Mouse (Mus musculus) small intestine, adult 2 months (tissue): ENCODE results near the gene Tmem30c. TPM values are rescaled to one million over a fixed set of nuclear protein-coding genes. Genes with fewer than 3 reads are reported as not detected.

Experiments
- H3K27ac ChIP-seq: fragments of 200-500 bp; 2 replicates; pipeline ENCODE4 v1.5.1; 2012; ENCODE audit warnings: low read depth, low read length, control low read depth, inconsistent platforms; ENCODE audit not compliant: insufficient read depth
- H3K27me3 ChIP-seq: fragments of 200-500 bp; 2 replicates; pipeline ENCODE4 v1.6.1; 2012; ENCODE audit warnings: mild to moderate bottlenecking, moderate library complexity, low read length, inconsistent platforms; ENCODE audit not compliant: control insufficient read depth, insufficient read depth
- H3K36me3 ChIP-seq: fragments of 200-500 bp; 2 replicates; pipeline ENCODE4 v1.6.1; 2012; ENCODE audit warnings: mild to moderate bottlenecking, low read length, control low read depth, inconsistent platforms; ENCODE audit not compliant: control insufficient read depth, insufficient read depth
- H3K4me1 ChIP-seq: fragments of 200-500 bp; 2 replicates; pipeline ENCODE4 v1.6.1; 2012; ENCODE audit warnings: low read length, inconsistent platforms, mixed read lengths; ENCODE audit not compliant: control insufficient read depth, insufficient read depth, insufficient read length
- H3K4me3 ChIP-seq: fragments of 200-500 bp; 2 replicates; pipeline ENCODE4 v1.5.1; 2012; ENCODE audit warnings: low read depth, mild to moderate bottlenecking, control low read depth, inconsistent platforms, low read length, moderate library complexity
- CTCF ChIP-seq: fragments of 200-500 bp; IDR thresholded peaks from 2 replicates; pipeline ENCODE4 v1.5.1; 2012; ENCODE audit warnings: low read depth, mild to moderate bottlenecking, control low read depth, inconsistent platforms, low read length, moderate library complexity, mixed read lengths; ENCODE audit not compliant: insufficient replicate concordance, insufficient read length; ENCODE audit errors: extremely low read depth
- POLR2A ChIP-seq: fragments of 200-500 bp; IDR thresholded peaks from 2 replicates; pipeline ENCODE4 v1.6.1; 2012; ENCODE audit warnings: low read depth, mild to moderate bottlenecking, control low read depth, inconsistent platforms, low read length, moderate library complexity
- WGBS: fragments of 180-500 bp; shearing (Covaris S2); methylation state at CpG from one replicate; pipeline ENCODE4 v1.1.7; 2018; 5-methylcytosine and 5-hydroxymethylcytosine counted together
- polyA plus RNA-seq: library from polyadenylated mRNA; depleted of rRNA; stranded (reverse); fragments of >200 nt; gene quantifications from 2 replicates; pipeline ENCODE4 v1.2.3, GENCODE M21; 2012

Tmem30c gene
- polyA plus RNA-seq, 1 experiment: not detected

- no peak for TF ChIP-seq POLR2A
- no peak for TF ChIP-seq CTCF
Measured at GRCm38 (mm10) chr16:57326996-57327395, 34.3 kb upstream of the Tmem30c start.

GRCm38 (mm10) chr16:57319284-57320124, 26.8 kb upstream of the Tmem30c start:
- WGBS: 88% methylated on average over 7 of the region's 7 CpGs
- TF ChIP-seq CTCF: no peak
- TF ChIP-seq POLR2A: no peak
- H3K27me3 ChIP-seq: no peaks in the 10 kb centered on the region
- no peak overlapping the region for H3K4me3 ChIP-seq
- H3K27ac ChIP-seq: no peak overlapping the region
- H3K36me3 ChIP-seq: no peaks in the 10 kb centered on the region
- no peaks in the 10 kb centered on the region for H3K4me1 ChIP-seq

More at GRCm38 (mm10) chr16:57326996-57327395, 34.3 kb upstream of the Tmem30c start:
- Histone ChIP-seq H3K4me3 (no peak overlapping the region), H3K27ac (no peak overlapping the region), H3K36me3 (no peaks in the 10 kb centered on the region), H3K4me1 (no peaks in the 10 kb centered on the region), H3K27me3 (no peaks in the 10 kb centered on the region)
- whole genome bisulfite sequencing: 73% methylated on average over 7 of the region's 7 CpGs

- no peak overlapping the region for H3K4me3 ChIP-seq
- TF ChIP-seq CTCF: no peak
- TF ChIP-seq POLR2A: no peak
- H3K36me3 ChIP-seq: no peaks in the 10 kb centered on the region
- WGBS: 81% methylated on average over 8 of the region's 8 CpGs
- H3K4me1 ChIP-seq: no peaks in the 10 kb centered on the region
- H3K27me3 ChIP-seq: no peaks in the 10 kb centered on the region
- H3K27ac ChIP-seq: 0 out of 2 replicates have a peak overlapping the region, but pooled peaks have one; percentile 5
Measured at GRCm38 (mm10) chr16:57318637-57319125, 26.0 kb upstream of the Tmem30c start.

GRCm38 (mm10) chr16:57317882-57318636, 25.4 kb upstream of the Tmem30c start:
- TF ChIP-seq POLR2A (no peak), CTCF (no peak)
- Histone ChIP-seq H3K36me3 (no peaks in the 10 kb centered on the region), H3K27me3 (no peaks in the 10 kb centered on the region), H3K4me1 (no peaks in the 10 kb centered on the region), H3K27ac (peak overlapping the region; percentile 12), H3K4me3 (no peak overlapping the region)
- 67% methylated on average over 13 of the region's 13 CpGs for WGBS

DNA sequence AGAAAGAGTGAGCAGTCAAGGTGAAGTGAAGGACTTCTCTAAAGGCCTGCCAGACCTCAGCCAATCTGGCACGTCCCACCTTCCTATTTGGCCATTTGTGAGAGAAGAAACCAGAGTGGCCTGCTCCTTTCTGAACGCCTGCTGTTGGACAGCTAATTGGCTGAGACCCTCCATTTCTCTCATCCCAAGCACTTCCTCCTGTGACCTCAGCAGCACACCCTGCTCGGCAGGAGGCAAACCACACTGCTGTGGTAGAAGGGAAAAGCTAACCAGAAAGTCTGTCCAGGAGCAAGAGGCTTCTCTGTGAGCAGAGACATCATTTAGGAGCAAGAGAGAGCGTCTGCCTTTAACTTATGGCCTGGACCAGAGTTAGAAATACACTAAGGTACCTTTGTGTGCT, 24.5 kb upstream of the Tmem30c start:
- TF ChIP-seq POLR2A (no peak), CTCF (no peak)
- Histone ChIP-seq H3K4me3 (no peak overlapping the region), H3K4me1 (no peaks in the 10 kb centered on the region), H3K36me3 (no peaks in the 10 kb centered on the region), H3K27me3 (no peaks in the 10 kb centered on the region), H3K27ac (no peak overlapping the region; the same call in 1 of the 2 replicates)
- 84% methylated on average over 4 of the region's 4 CpGs for WGBS

DNA sequence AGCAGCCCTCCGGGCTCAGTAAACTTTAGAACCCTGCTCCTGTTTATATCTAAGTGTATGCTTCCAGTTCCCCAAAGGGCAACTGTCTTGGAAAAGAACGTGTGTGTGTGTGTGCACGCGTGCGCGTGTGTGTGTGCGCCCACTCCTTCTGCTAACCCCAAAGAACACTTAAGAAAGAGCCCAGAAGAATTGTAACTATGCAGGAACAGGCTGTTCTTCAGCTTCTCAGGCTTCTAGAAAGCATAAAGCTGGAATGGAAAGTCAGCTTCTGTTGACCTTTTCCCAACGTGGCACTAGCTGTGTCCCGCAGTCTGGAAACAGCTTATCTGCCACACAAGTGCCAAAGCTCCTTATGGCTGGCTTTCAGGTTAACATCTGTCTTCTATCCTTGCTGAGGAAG, 22.4 kb upstream of the Tmem30c start:
- WGBS: 84% methylated on average over 9 of the region's 9 CpGs
- Histone ChIP-seq H3K27me3 (no peaks in the 10 kb centered on the region), H3K27ac (peak overlapping the region; percentile 53), H3K4me1 (no peaks in the 10 kb centered on the region), H3K36me3 (no peaks in the 10 kb centered on the region), H3K4me3 (no peak overlapping the region)
- TF ChIP-seq POLR2A: no peak
- no peak for TF ChIP-seq CTCF

- H3K27me3 ChIP-seq: no peaks in the 10 kb centered on the region
- 95% methylated on average over 3 of the region's 3 CpGs for WGBS
Measured at GRCm38 (mm10) chr16:57314236-57314635, 21.6 kb upstream of the Tmem30c start.

More at GRCm38 (mm10) chr16:57314236-57314635, 21.6 kb upstream of the Tmem30c start:
- Histone ChIP-seq H3K4me1 (no peaks in the 10 kb centered on the region), H3K27ac (no peak overlapping the region), H3K4me3 (no peak overlapping the region), H3K36me3 (no peaks in the 10 kb centered on the region)
- TF ChIP-seq CTCF (no peak), POLR2A (no peak)
